Mouse (Mus musculus): ENCODE data around the gene Saa3.
"Not testable (repeated sequence)": the region's sequence is repeated elsewhere in the genome, so short reads cannot be mapped to it uniquely, and the experiment has no call there.

The Saa3 gene

DNA sequence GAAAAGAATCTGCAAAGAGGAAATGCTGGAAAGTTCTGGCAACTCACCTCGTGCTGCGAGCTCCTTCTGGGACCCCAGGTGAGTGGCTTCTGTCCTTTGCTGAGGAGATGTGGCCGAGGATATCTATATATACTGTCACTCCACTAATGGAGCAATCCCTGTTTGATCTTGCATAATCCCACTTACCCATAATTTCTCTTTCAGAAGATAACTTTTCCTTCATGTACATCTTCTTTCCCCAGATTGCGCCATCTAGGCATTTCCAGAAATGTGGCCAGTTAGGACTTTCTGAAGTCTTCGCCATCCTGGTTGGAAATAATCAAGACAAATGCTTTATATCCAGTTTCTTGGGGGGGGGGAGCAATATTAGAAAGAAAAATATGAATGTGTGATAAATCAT is at the start of gene Saa3:
TSS of gene Saa3 (minus strand) at position 101 of the 400 bp plus-strand sequence.
- no peak for DNase-seq (ENCODE audit: low read depth)

DNA sequence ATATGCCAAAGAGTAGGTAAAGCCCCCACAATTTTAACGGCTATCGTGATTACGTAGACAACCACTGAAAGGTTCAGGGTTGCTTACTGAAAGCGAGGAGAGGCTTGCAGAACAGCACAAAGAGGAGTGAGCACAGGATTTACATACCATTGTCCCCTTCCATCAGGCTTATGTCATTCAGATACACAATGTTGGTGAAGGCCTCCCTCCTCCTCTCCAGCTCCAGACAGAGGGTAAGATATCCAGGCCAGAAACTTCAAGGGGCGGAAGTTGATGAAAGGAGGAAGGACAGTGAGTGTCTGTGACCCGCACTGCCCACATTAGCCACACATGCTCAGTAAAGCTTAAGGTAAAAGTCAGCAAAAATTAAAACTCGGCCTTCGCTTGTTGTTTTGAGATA is 49.2 kb upstream of the Saa3 start:
- no peak for DNase-seq (ENCODE audit: low read depth)

DNA sequence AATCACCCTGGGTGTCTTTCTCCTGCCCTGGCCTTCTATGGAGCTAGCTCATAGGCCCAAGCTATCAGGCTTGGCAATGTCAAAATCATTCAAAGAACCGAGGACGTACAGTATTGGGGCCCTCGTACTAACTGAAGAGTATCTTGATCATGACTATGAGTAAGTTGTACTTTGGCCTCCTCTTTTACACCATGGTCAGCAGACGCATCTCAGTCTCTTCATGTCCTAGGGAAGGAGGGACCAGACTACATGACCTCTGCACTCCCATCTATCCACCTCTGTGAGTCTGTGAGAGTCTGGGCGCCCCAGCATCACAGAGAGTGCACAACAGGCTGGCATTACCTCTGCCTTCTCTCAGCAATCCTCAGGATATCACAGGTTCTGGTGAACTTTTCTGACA is 47.1 kb upstream of the Saa3 start:
- DNase-seq (ENCODE audit: low read depth): no peak

DNA sequence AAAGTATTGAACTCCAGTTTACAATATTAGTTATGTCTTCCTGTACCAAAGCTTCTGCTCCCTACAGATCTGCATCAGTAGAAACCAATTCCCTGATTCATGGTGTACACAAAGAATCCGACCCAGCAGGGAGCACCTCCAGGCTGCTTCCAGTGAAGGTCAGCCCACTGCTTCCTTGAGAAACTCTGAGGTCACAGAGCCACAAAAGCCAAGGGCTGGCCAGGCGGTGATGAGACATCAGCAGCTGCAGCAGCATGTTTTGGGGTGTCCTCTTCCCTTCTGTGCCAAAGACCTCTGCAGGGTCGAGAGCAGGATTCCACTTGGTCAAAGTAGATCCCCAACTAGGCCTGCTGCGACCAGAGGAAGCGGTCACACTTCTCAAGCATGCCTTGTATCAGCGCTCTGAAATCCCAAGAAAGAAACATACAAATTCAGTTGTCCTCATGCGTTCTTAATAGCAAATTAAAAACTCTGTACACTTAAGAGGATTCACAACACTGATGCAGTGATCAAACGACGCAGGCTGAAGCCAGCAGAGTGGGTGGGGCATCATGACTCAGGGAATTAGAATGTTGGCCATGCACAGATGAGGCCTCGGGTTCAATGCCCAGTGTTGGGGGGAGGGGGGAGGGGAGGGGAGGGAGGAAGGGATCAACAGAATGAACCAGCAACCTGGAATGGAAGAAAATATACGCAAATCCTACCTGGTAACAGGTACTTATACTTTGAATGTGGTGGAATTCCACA is 45.7 kb upstream of the Saa3 start:
- no peak for DNase-seq (ENCODE audit: low read depth)

DNA sequence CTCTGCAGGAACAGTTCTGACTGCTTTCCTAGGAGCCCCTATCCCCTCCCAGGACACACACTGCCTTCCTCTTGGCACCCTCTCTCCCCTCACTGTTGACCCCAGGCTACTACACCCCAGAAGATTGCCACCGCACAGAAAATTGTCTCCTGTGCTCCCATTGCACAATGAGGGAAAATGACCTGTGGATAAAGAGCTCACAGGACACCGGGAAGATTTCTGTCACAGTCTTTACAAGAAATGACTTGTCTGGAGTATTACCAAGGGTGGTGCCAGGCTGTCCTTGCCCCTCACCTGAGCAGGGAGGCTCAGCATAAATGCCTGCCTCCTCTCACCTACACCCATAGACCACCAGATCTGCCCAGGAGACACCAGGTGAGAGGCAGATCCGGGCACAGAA is 36.0 kb upstream of the Saa3 start, which contains the start of gene Saa2:
TSS of gene Saa2 (plus strand) at position 301 of the 400 bp plus-strand sequence.
- no peak for DNase-seq (ENCODE audit: low read depth)

DNA sequence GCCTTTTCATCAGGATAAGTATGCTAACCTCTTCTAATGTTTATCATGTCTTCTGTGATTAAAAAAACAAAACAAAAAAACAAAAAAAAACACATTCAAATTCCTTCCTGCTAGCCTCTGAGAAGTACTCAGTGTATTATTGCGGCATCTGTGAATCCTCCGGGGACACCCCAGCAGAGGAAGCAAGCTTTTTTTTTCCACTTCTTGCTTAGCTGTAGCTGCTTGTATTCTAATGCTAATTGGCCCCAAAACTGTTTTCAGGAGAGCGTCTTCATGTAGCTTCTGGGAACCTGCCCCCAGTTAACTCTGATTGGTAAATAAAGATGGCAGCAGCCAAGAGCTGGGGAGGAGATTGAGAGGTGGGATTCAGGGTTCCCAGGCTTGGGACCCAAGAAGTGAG is 33.0 kb upstream of the Saa3 start:
- no peak for DNase-seq (ENCODE audit: low read depth)

DNA sequence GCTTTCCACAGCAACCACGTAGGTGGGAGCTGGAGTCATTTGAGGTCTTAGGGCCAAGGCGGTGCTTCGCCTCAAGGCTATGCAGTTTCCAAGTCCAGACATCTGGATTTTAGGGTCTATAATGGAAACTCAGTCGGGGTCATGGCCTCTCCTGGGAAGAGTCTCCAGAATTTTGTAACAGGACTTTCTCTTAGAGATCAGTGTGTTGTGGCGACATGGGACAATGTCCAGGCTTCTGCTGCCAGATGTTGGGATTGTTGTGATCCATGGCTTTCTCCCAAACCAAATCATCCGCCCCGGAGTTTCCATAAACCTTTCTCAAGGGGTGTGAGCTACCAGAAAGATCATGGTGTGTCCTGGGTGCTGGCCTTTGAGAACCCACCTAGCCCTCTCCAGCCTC is 30.9 kb upstream of the Saa3 start:
- DNase-seq (ENCODE audit: low read depth): no peak

DNA sequence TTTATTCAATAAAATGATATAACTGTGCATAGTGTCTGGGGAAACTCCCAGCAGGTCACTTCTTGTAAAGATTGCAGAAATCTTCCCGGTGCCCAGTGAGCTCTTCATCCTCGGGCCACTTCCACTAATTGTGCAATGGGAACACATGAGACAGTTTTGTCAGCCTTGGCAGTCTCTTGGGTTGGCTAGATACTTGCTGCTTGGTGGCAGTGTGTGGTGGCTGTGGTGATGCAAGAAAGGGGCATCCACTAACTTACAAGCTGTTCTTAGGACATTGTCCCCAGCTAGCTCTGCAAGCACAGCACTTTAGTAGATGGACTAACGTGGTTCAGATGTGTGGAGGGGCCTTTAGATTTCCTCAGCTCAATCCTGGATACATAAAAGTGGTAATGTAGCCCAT is 30.3 kb upstream of the Saa3 start:
- no peak for DNase-seq (ENCODE audit: low read depth)

DNA sequence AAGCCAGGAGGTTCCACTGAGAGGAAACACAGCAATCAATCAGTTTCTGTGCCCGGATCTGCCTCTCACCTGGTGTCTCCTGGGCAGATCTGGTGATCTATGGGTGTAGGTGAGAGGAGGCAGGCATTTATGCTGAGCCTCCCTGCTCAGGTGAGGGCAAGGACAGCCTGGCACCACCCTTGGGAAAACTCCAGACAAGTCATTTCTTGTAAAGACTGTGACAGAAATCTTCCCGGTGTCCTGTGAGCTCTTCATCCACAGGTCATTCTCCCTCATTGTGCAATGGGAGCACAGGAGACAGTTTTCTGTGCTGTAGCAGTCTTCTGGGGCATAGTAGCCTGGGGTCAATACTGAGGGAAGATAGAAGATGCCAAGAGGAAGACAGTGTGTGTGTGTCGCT is 27.4 kb upstream of the Saa3 start, which contains the start of gene Saa1:
TSS of gene Saa1 (minus strand) at position 101 of the 400 bp plus-strand sequence.
- not testable (repeated sequence) for DNase-seq (ENCODE audit: low read depth)

DNA sequence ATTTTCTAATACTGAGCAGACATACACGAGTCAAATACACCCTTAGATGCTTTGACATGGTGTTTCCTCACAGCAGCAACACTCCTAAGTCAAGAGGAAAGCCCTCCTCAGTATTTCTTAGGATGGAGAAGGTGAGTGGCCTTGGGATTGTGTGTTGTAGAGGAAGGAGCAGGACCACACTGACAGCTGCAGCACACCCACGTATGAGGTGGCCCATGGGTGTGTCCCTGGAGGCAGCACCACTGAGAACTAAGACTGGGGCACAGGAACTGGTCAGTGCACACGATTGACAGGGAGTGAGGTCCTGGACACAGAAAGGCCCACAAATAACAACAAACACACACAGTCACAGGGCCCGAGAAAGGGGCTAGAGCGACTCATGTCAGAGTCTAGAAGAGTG is 24.5 kb upstream of the Saa3 start:
- DNase-seq (ENCODE audit: low read depth): not testable (repeated sequence)

DNA sequence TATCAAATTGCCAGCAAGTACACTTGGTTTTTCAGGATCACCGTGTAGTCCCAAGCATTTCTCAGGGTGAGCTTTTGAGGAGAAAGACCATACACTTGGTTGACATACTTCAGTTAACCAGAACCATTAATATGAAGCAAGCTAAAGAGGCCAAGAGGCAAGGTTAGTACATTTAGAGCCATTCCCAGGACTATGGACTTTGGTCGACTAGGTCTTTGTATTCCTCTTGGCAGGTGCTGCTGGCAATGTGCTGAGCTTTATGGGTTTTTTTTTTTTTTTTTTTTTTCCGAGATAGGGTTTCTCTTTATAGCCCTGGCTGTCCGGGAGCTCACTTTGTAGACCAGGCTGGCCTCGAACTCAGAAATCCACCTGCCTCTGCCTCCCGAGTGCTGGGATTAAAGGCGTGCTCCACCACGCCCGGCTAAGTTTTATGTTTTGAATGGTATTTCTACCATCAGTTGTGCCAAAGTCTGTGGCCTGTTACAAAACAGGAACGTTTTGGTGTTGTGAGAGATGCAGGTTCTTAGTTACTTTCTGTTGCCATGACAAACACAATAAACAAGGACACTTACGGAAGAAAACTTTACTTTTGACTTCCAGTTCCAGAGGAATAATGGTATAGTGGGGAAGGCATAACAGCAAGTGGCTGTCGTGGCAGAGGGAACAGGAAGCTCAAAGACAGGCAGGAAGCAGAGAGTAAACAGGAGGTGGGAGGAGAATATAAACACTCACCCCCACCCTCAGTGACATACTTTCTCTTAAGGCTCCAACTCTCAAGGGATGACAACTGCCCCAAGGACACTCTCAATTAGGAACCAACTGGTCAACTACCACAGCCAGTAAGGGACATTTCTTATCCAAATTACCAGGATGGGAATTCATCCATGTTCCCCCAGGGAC is 23.3 kb upstream of the Saa3 start:
- no peak for DNase-seq (ENCODE audit: low read depth)

DNA sequence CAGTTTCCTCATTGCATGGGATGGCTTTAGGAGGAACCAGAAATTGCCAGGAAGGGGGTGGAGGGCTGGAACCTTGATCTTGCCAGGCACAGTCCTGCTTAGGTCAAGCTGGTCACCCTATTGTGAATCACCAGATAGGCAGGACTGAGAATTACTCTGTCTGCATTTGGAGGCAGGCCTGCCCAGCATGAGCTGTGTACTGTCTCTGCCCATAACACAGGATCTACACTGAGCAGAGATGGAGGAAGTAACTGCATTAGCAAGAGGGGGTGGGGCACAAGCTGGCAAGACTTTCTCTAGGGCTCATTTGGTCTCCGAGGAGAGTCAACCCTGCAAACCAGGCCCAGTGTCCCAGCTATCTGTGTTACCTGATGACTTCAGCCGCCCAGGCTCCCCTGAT is 19.5 kb upstream of the Saa3 start:
- DNase-seq (ENCODE audit: low read depth): no peak

DNA sequence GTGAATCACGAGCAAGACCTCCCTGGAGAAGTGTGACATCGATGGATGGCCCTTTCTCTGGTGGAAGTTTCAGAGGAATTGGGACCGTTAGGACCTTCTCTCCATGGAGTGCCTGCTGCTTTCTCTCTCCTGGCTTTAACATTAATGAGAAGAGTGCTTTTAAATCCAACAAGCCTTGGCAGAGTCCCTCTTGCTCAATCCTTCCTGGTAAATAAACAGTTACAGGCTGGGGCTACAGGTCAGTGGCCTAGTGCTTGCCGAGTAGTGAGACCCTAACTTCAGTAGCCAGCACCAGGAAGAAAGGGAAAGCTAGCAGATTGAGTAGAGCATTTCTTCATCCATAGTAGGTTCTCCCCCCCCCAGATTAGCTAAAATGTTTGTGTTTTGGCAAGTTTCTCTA is 17.0 kb upstream of the Saa3 start, which contains the start of gene Saa4:
TSS of gene Saa4 (minus strand) at position 146 of the 400 bp plus-strand sequence.
- DNase-seq (ENCODE audit: low read depth): no peak

DNA sequence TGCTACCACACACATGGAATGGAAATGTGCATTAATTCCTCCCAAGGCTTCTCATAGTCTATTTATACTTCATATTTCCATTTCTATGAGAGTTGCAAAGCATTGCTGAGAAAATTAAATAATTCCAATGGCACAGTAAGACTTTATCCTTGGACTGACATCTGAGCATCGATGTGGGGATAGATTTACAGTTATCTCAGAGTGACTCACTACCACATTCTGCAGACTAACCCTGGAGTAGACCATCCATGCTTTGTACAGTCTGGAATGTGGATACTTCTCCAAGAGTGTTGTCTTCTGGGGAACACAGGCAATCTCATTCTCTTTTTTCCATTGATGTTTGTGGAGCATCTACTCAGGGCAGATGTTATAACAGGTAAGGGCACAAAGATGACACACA is 12.1 kb upstream of the Saa3 start:
- no peak for DNase-seq (ENCODE audit: low read depth)

DNA sequence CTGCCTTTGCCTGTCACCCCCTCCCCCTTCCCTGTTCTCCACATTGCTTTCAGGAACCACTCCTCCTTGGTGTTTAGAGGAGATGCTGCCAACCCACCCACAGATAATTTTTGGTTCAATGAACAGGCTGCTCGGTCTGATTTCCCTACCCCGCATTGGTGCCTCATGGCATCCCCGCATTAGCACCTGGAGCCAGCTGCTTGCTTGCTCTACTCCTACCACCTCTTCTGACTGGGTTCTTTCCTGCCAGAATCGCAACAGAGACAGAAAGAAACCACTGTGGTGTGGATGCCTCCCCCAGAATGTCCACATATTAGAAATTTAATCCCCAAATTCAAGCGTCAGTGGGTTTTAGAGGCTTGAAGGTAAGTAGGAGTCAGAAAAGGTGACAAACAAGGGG is 8.9 kb upstream of the Saa3 start:
- no peak for DNase-seq (ENCODE audit: low read depth)

DNA sequence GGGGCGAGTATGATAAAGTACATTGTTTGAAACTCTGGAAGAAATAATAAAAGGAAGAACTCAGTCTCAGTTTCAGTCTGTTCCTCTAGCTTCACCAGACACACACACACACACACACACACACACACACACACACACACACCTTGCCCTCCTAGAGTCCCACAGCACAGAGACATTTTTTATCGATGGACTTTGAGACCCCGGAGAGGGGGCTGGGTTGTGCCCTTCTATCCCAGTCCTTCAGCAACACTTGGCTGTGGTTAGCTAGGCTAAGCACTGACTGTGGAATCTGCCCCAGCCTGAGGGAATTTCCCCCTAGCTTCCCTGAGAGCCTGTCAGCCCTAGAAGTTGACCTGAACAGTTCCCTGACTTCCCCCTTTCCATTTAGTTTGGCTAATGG is 8.3 kb upstream of the Saa3 start:
- no peak for DNase-seq (ENCODE audit: low read depth)

DNA sequence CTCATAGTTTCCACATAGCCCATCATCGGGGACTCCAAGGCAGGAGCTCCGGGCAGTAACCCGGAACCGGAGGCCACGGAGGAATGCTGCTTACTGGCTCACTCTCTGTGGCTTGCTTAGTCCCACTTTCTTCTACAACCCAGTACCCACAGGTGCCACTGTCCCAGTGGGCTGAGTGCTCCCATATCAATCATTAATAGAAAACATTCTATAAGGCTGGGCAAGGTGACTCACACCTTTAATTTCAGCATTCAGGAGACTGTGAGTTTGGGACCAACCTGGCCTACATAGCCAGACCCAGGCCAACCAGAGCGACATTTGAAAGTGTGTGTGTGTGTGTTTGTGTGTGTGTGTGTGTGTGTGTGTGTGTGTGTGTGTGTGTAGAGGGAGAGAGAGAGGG is 7.9 kb upstream of the Saa3 start:
- DNase-seq (ENCODE audit: low read depth): no peak

DNA sequence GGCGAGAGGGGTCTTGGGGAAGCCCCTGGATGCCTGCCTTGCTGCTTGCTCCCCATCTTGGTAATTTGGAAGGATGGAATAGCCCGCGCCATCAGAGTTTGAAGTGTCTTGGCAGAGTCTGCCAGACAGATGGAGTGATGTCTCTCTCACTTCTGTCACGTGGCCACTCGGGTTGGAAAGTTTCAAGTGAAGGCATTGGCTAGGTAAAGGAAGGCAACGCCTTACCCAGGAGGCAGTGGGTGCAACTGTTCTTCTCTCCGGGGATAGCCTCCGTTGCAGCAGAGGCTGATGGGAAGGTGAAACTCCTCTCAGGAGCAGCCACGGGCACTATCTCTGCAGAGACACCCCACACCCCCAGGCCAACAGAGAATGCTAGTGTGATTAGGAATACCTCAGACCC is 5.0 kb upstream of the Saa3 start:
- no peak for DNase-seq (ENCODE audit: low read depth)

DNA sequence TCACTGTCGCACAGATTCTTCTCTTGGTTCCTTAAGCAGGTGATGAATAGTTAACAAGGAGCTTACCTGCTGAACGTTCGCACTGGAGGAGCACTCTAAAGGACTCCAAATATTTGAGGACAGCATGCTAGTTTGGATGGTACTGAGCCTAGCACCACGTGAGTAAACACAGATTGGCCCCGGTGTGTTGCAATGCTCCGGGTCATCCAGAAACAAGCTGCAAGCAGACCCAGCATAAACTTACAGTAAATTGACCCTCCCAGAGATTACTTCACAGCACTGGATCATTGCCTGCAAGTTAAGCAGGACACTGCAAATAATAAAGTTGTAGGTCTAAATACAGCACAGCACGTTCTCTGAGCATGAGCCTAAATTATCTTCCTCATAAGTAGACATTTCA is 4.0 kb upstream of the Saa3 start:
- no peak for DNase-seq (ENCODE audit: low read depth)

DNA sequence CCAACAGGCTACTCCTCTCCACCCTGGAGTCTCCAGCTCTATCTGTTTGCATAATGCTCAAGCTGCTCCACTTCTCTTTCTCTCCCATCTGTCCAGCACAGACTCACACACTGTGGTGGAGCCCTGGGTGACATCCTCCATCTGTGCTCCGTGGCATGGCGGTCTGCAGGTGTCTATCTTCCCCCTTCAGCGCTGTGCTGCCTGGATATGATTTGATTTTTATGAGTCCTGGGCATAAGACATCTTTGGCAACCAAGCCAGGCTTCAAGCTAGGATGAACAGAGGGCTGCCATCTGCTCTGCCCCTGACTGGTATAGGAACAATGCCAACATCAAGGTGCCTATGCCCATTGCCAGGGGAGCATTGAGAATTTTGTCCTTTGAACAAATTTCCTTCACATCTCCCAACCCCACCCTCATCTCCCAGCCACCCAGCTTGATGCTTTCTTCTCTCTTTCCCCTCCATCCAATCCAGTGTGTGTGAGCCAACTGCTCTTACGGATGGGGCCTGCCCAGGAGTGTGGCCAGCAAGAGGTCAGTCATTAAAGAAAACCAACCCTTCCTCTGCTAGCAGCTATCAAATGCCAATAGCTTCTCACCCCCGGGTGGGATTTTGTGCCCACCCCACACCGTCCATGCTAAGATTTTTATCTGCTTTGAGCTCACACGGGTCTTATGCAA is 3.2 kb upstream of the Saa3 start:
- no peak for DNase-seq (ENCODE audit: low read depth)

DNA sequence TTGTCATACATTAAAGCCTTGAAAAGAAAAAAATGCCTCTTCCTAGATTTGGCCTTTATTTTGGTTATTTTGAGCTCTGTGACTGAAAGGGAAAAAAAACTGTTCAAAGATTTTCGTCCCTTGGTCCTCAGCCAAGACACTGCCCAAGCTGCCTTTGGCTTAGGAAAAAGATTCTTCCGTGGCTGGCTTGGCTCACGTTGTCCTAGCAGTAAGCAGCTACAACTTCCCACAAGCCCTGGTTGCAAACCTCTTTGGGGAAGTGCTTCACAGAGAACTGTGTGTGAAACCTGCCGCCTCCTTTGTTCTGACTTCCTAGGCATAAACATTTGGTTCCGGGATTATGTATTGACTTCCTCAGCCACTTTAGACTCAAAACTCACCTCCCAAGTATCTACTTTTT is 1.4 kb upstream of the Saa3 start:
- no peak for DNase-seq (ENCODE audit: low read depth)

DNA sequence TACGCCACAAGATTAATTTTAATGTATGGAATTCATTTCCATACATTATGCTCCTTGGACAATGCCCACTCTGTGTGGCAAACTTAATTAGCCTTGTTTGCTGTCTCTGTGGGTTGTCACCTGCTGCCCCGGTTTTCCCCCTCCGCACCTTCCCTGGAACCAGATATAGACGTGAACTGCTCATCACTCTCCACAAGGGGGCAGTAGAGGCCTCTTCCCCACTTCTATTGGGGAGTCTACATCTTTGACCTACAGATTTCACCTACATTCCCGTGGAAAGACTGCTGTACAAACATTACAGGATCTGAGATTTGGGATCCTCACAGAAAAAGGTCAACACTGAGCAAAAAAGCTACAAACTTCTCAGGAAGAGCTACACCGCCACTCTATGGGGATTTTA is 982 bp downstream of the Saa3 start:
- peak; percentile 84 for DNase-seq (ENCODE audit: low read depth)

DNA sequence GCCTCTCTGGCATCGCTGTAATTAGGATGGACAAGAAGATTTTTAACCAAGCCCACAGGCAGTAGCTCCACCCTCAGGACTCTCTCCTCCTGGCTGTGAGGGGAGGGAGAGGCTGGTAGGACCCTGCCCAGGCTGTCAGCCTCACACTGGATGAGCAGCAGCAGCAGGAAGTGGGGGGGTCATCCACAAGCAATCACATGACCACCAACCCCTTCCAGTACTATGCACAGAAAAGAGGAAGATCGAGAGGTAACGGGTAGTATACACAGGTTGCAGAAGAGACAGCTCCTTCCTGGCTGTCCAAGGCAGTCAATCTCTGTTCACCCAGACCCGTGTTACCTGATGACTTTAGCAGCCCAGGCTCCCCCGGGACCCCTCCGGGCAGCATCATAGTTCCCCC is 3.2 kb downstream of the Saa3 start:
- DNase-seq (ENCODE audit: low read depth): peak; percentile 23
